Mouse (Mus musculus) heart, embryonic 13.5 days (tissue): ENCODE measurements around the gene Cacng3. TPM values are rescaled to one million over a fixed set of nuclear protein-coding genes. Genes with fewer than 3 reads are reported as not detected.

Experiments
- ATAC-seq: fragments of 200-750 bp; cut with Nextera tagmentation; 2 replicates; pipeline ENCODE4 v1.8.0; 2017; ENCODE audit warnings: moderate TSS enrichment; ENCODE audit not compliant: insufficient number of reproducible peaks, low FRiP score, low TSS enrichment; ENCODE audit errors: extremely low read depth
- H3K27ac ChIP-seq: fragments of 300-500 bp; sonication (generic); replicated peaks from 2 replicates; pipeline ENCODE4 v1.5.1; 2015; ENCODE audit warnings: moderate library complexity, mild to moderate bottlenecking, inconsistent platforms
- H3K27me3 ChIP-seq: fragments of 300-500 bp; sonication (generic); replicated peaks from 2 replicates; pipeline ENCODE4 v1.6.1; 2015; ENCODE audit warnings: mild to moderate bottlenecking, inconsistent platforms
- H3K36me3 ChIP-seq: fragments of 300-500 bp; sonication (generic); 2 replicates; pipeline ENCODE4 v1.6.1; 2015; ENCODE audit warnings: mild to moderate bottlenecking, inconsistent platforms
- H3K4me1 ChIP-seq: fragments of 300-500 bp; sonication (generic); 2 replicates; pipeline ENCODE4 v1.6.1; 2015; ENCODE audit warnings: inconsistent platforms
- H3K4me2 ChIP-seq: fragments of 300-500 bp; sonication (generic); 2 replicates; pipeline ENCODE4 v1.6.1; 2015; ENCODE audit warnings: inconsistent platforms, mild to moderate bottlenecking, moderate library complexity
- H3K4me3 ChIP-seq: fragments of 300-500 bp; sonication (generic); 2 replicates; pipeline ENCODE4 v1.5.1; 2015; ENCODE audit warnings: moderate library complexity, mild to moderate bottlenecking, inconsistent platforms
- H3K9ac ChIP-seq: fragments of 300-500 bp; sonication (generic); 2 replicates; pipeline ENCODE4 v1.6.1; 2015; ENCODE audit warnings: inconsistent platforms, mild to moderate bottlenecking, moderate library complexity
- H3K9me3 ChIP-seq: fragments of 300-500 bp; sonication (generic); 2 replicates; pipeline ENCODE4 v1.6.1; 2016; ENCODE audit warnings: inconsistent platforms
- WGBS: fragments of 180-500 bp; shearing (Covaris S2); methylation state at CpG from one replicate; pipeline ENCODE4 v1.1.7; 2015; ENCODE audit warnings: mixed read lengths; 5-methylcytosine and 5-hydroxymethylcytosine counted together
- polyA plus RNA-seq: library from polyadenylated mRNA; unstranded; fragments of >200 nt; fragmentation: Nextera tagmentation; extraction: Ambion mirVana; gene quantifications from 2 replicates; pipeline ENCODE4 v1.2.1, GENCODE M21; 2015

The Cacng3 gene
- polyA plus RNA-seq, 1 experiment from 2014 or later, result 0.11 TPM

GRCm38 (mm10) chr7:122779601-122780000 lies 109.3 kb downstream of the Cacng3 start:
- no peak overlapping the region for H3K4me3 ChIP-seq
- H3K27me3 ChIP-seq, result no peaks in the 10 kb centered on the region
- no peaks in the 10 kb centered on the region for H3K36me3 ChIP-seq
- no peak for ATAC-seq
- no peak overlapping the region for H3K4me2 ChIP-seq
- 52% methylated on average over 7 of the region's 7 CpGs for WGBS
- H3K9ac ChIP-seq, result no peak overlapping the region
- no peak overlapping the region for H3K27ac ChIP-seq
- H3K4me1 ChIP-seq, result no peaks in the 10 kb centered on the region
- no peaks in the 10 kb centered on the region; the same call in 1 of the 2 replicates for H3K9me3 ChIP-seq

DNA sequence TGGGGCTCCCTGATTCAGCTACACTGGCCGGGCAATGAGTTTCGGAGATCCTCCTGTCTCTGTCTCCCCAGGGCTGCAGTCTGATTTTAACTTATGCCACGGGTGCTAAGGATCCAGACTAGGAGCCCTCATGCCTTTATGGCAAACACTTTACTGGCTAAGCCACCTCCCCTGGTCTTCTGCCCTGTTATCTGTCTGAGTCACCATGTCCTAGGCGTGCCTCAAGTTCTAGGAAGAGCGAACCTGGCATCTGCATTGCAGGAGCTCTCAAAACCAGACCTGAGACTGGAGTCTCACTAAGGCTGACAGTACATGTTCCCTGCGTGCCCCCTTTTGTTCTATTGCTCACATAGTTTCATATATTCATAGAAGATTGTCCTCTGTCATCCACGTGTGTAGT lies 119.6 kb downstream of the Cacng3 start:
- no peak overlapping the region for H3K27ac ChIP-seq
- no peaks in the 10 kb centered on the region for H3K9me3 ChIP-seq
- ATAC-seq, result no peak
- no peaks in the 10 kb centered on the region for H3K4me1 ChIP-seq
- no peak overlapping the region for H3K4me3 ChIP-seq
- no peak overlapping the region for H3K9ac ChIP-seq
- no peaks in the 10 kb centered on the region for H3K36me3 ChIP-seq
- H3K27me3 ChIP-seq, result no peaks in the 10 kb centered on the region
- no peak overlapping the region for H3K4me2 ChIP-seq
- WGBS, result 81% methylated on average over 7 of the region's 7 CpGs

- ATAC-seq, result no peak
- Histone ChIP-seq H3K4me3 (no peak overlapping the region), H3K36me3 (no peaks in the 10 kb centered on the region), H3K4me1 (no peaks in the 10 kb centered on the region), H3K27ac (no peak overlapping the region), H3K9me3 (no peaks in the 10 kb centered on the region), H3K9ac (no peak overlapping the region), H3K4me2 (no peak overlapping the region), H3K27me3 (no peaks in the 10 kb centered on the region)
- WGBS, result 62% methylated on average over 6 of the region's 6 CpGs
These were observed 123.5 kb downstream of the Cacng3 start for GRCm38 (mm10) chr7:122793655-122794346.

GRCm38 (mm10) chr7:122795140-122795539 lies 124.8 kb downstream of the Cacng3 start:
- no peak for ATAC-seq
- Histone ChIP-seq H3K4me1 (no peaks in the 10 kb centered on the region), H3K27me3 (no peaks in the 10 kb centered on the region; the same call in 1 of the 2 replicates), H3K36me3 (no peaks in the 10 kb centered on the region), H3K9ac (no peak overlapping the region), H3K4me2 (no peak overlapping the region), H3K27ac (no peak overlapping the region), H3K4me3 (no peak overlapping the region), H3K9me3 (no peaks in the 10 kb centered on the region)
- 68% methylated on average over 6 of the region's 6 CpGs for WGBS

- ATAC-seq, result no peak
- peaks cover 12% of the 10 kb centered on the region for H3K4me1 ChIP-seq
- WGBS, result 70% methylated on average over 2 of the region's 2 CpGs
These were observed 130.5 kb downstream of the Cacng3 start for GRCm38 (mm10) chr7:122800821-122801220.

GRCm38 (mm10) chr7:122803839-122804496 lies 133.7 kb downstream of the Cacng3 start:
- peak overlapping the region; percentile 57 for H3K27ac ChIP-seq
- H3K4me1 ChIP-seq, result peaks cover 12% of the 10 kb centered on the region
- H3K9me3 ChIP-seq, result no peaks in the 10 kb centered on the region
- H3K4me3 ChIP-seq, result no peak overlapping the region
- H3K36me3 ChIP-seq, result no peaks in the 10 kb centered on the region
- no peak overlapping the region for H3K9ac ChIP-seq
- H3K4me2 ChIP-seq, result 0 out of 2 replicates have a peak overlapping the region, but pooled peaks have one; percentile 8
- H3K27me3 ChIP-seq, result peaks cover 3% of the 10 kb centered on the region
- WGBS, result 43% methylated on average over 9 of the region's 9 CpGs
- no peak for ATAC-seq

More at GRCm38 (mm10) chr7:122800821-122801220, 130.5 kb downstream of the Cacng3 start:
- Histone ChIP-seq H3K4me3 (no peak overlapping the region), H3K27ac (no peak overlapping the region), H3K9ac (no peak overlapping the region), H3K27me3 (peaks cover 3% of the 10 kb centered on the region), H3K9me3 (no peaks in the 10 kb centered on the region), H3K36me3 (no peaks in the 10 kb centered on the region), H3K4me2 (no peak overlapping the region)

DNA sequence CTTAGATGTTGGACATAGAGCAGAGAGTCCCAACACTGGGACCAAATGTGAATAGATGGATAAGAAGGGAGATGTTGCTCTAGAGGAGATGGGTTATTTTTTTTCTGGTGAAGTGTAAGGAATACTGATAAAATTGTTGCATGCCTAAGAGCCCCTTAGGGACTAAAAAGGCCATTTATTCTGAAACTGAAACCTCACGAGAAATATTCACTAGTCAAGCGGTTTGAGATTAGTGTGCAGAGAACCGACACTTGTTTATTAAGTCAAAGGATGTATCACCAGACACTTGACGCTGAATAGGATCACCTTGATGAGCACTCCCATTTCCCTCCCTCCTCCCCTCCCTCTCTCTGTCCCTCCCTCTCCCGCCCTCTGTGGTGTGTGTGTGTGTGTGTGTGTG lies 136.2 kb downstream of the Cacng3 start:
- ATAC-seq, result no peak
- Histone ChIP-seq H3K27ac (no peak overlapping the region), H3K4me3 (no peak overlapping the region), H3K27me3 (peaks cover 3% of the 10 kb centered on the region; the same call in 1 of the 2 replicates), H3K36me3 (no peaks in the 10 kb centered on the region), H3K9ac (no peak overlapping the region), H3K9me3 (no peaks in the 10 kb centered on the region), H3K4me2 (no peak overlapping the region), H3K4me1 (peaks cover 12% of the 10 kb centered on the region)
- WGBS, result 64% methylated on average over 5 of the region's 5 CpGs

- H3K4me1 ChIP-seq, result peaks cover 4% of the 10 kb centered on the region; the same call in 1 of the 2 replicates
- 57% methylated on average over 1 of the region's 1 CpGs for WGBS
- H3K9ac ChIP-seq, result no peak overlapping the region
- H3K9me3 ChIP-seq, result no peaks in the 10 kb centered on the region
- no peaks in the 10 kb centered on the region for H3K27me3 ChIP-seq
- no peak overlapping the region for H3K4me3 ChIP-seq
- no peak for ATAC-seq
- H3K27ac ChIP-seq, result no peak overlapping the region
- H3K36me3 ChIP-seq, result no peaks in the 10 kb centered on the region
- H3K4me2 ChIP-seq, result no peak overlapping the region
These were observed 143.4 kb downstream of the Cacng3 start for GRCm38 (mm10) chr7:122813724-122814123.

DNA sequence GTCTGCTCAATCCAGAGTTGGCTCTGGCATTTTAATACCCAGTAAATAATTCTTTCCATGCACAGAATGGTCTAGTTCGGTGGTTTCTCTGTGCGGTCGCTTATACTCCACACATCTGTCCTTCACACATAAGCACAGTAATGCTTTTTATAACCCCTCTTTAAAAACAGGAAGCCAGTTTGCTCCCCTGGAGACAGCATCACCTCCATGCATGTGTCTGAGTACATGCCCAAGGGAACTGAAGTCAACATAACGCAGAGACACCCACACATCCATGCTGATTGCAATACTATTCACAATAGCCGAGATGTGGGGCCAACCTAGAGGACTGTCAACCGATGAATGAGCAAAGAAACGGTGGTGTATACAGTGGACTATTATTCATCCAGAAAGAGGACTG lies 147.3 kb downstream of the Cacng3 start:
- no peak overlapping the region for H3K27ac ChIP-seq
- H3K4me2 ChIP-seq, result no peak overlapping the region
- no peaks in the 10 kb centered on the region for H3K9me3 ChIP-seq
- H3K27me3 ChIP-seq, result no peaks in the 10 kb centered on the region
- no peak overlapping the region for H3K9ac ChIP-seq
- H3K4me3 ChIP-seq, result no peak overlapping the region
- no peaks in the 10 kb centered on the region for H3K36me3 ChIP-seq
- WGBS, result 75% methylated on average over 7 of the region's 7 CpGs
- ATAC-seq, result no peak
- H3K4me1 ChIP-seq, result peaks cover 4% of the 10 kb centered on the region; the same call in 1 of the 2 replicates
